Mouse (Mus musculus) heart, embryonic 12.5 days (tissue): ENCODE measurements around the gene Oit1. TPM values are rescaled to one million over a fixed set of nuclear protein-coding genes. Genes with fewer than 3 reads are reported as not detected.

Experiments
- ATAC-seq: fragments of 200-750 bp; cut with Nextera tagmentation; 2 replicates; pipeline ENCODE4 v1.8.0; 2017; ENCODE audit warnings: moderate TSS enrichment, moderate library complexity; ENCODE audit not compliant: insufficient number of reproducible peaks, low FRiP score
- H3K27ac ChIP-seq: fragments of 300-500 bp; sonication (generic); 2 replicates; pipeline ENCODE4 v1.5.1; 2016; ENCODE audit warnings: mild to moderate bottlenecking, moderate library complexity; ENCODE audit not compliant: poor library complexity, severe bottlenecking
- H3K27me3 ChIP-seq: fragments of 300-500 bp; sonication (generic); replicated peaks from 2 replicates; pipeline ENCODE4 v1.6.1; 2016; ENCODE audit warnings: mild to moderate bottlenecking, moderate library complexity
- H3K36me3 ChIP-seq: fragments of 300-500 bp; sonication (generic); 2 replicates; pipeline ENCODE4 v1.6.1; 2016; ENCODE audit warnings: mild to moderate bottlenecking, moderate library complexity
- H3K4me1 ChIP-seq: fragments of 300-500 bp; sonication (generic); replicated peaks from 2 replicates; pipeline ENCODE4 v1.6.1; 2016; ENCODE audit warnings: mild to moderate bottlenecking
- H3K4me2 ChIP-seq: fragments of 300-500 bp; sonication (generic); 2 replicates; pipeline ENCODE4 v1.6.1; 2016; ENCODE audit warnings: mild to moderate bottlenecking, moderate library complexity
- H3K4me3 ChIP-seq: fragments of 300-500 bp; sonication (generic); 2 replicates; pipeline ENCODE4 v1.5.1; 2016; ENCODE audit warnings: mild to moderate bottlenecking
- H3K9ac ChIP-seq: fragments of 300-500 bp; sonication (generic); 2 replicates; pipeline ENCODE4 v1.6.1; 2016; ENCODE audit warnings: mild to moderate bottlenecking, moderate library complexity
- H3K9me3 ChIP-seq: fragments of 300-500 bp; sonication (generic); replicated peaks from 2 replicates; pipeline ENCODE4 v1.6.1; 2016; ENCODE audit warnings: mild to moderate bottlenecking, moderate library complexity
- WGBS: fragments of 180-500 bp; shearing (Covaris S2); methylation state at CpG from one replicate; pipeline ENCODE4 v1.1.7; 2016; 5-methylcytosine and 5-hydroxymethylcytosine counted together
- polyA plus RNA-seq: library from polyadenylated mRNA; unstranded; fragments of >200 nt; fragmentation: Nextera tagmentation; extraction: Ambion mirVana; gene quantifications from 2 replicates; pipeline ENCODE4 v1.2.1, GENCODE M21; 2016

Gene Oit1
- polyA plus RNA-seq, 1 experiment from 2014 or later = not detected

DNA sequence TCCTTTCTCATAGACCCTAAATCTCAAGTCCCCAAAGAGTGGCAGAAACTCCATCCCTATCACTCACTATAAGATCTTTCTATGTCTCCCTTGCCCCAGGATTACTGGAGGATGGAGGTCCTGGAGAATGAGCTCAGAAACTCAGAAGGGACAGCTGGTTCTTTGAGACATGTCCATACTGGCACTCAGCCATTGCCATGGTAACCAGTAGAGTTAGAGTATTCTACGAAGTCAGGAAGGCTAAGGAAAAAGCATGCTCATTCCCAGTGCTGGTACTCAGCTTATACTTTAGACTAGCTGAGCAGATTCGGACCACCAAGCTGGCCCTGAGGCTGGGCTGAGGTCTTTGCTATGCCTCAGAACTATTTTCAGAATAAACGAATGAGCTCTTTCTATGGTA lies 44.0 kb downstream of the Oit1 start:
- H3K4me3 ChIP-seq = no peak overlapping the region

DNA sequence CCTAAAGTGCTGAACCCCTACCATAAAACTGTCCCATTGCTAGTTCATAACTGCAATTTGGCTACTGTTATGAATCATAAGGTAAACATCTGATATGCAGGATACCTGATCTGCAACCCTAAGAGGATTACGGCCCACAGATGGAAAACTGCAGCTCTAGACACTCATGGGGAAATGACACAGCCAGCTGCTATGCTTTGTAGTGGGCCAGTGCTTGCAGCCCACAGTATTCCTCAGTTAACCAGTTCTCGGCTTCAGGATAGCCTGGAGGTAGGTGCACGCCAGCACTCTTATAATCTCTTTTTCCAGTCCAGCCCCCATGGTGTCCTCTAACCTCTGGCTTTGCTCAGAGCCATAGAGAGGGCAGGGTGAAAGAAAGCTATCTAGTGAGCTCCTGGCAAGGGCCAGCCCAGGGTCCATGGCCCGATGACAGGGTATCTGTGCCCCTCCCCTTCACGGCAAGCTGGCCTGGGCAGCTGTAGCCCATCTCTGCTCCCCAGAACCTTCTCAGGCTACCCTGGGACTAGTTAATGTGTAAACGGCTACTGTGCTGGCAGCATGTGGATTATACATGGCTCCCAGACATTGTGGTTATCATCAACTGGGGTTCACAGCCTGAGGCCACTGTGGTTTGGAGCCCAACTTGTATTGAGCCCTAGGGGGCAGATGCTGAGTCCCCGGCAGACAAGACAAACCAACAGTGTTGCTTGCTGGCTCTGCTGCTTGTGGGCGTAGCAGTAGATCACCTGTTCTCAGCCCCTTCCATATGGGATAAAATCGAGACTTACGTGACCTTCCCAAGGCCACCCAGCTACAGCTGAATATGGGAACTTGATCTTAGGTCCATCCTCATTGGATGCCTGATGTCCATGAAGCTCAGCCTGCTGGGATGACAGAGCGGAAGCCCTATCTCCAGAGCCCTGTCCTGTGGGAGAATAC lies 46.0 kb downstream of the Oit1 start:
- Histone ChIP-seq H3K4me1 (no peaks in the 10 kb centered on the region), H3K9ac (no peak overlapping the region), H3K4me3 (no peak overlapping the region), H3K36me3 (no peaks in the 10 kb centered on the region), H3K27me3 (no peaks in the 10 kb centered on the region), H3K9me3 (peaks cover 9% of the 10 kb centered on the region), H3K4me2 (no peak overlapping the region), H3K27ac (no peak overlapping the region)
- WGBS = 83% methylated on average over 11 of the region's 11 CpGs
- ATAC-seq = no peak

More for the DNA sequence above, 44.0 kb downstream of the Oit1 start:
- ATAC-seq = no peak
- Histone ChIP-seq H3K9ac (no peak overlapping the region), H3K27ac (no peak overlapping the region), H3K4me1 (no peaks in the 10 kb centered on the region), H3K27me3 (no peaks in the 10 kb centered on the region), H3K9me3 (peaks cover 9% of the 10 kb centered on the region), H3K4me2 (no peak overlapping the region), H3K36me3 (no peaks in the 10 kb centered on the region)
- 73% methylated on average over 3 of the region's 3 CpGs for WGBS

DNA sequence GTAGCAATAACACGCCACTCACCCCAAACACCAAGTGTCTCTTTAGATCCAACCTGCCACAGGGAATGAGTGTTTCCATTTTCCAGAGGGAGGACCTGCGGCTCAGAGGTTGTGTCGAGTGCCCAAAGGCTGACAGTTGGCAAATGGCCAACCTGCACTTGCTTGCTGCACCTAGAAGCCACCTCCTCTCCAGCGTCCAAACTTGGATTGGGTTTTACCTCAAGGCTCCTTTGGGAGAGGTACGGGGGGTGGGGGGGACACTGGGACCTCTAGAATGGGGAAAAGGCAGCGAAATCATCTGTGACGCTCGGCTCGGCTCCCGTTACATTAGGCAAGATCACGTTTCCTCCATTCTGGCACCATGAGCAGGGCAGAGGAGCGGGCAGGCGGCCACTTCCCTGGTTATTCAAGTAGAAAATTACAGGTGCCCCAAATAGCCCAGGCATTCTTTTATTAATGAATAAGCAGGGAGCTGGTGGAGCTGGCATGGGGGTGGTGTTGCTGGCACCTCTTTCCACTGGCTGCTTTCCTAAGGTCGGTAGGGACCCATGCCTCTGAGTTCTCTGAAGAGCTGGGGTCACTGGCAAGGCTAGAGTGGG lies 47.1 kb downstream of the Oit1 start:
- H3K4me3 ChIP-seq = no peak overlapping the region
- H3K4me1 ChIP-seq = no peaks in the 10 kb centered on the region

DNA sequence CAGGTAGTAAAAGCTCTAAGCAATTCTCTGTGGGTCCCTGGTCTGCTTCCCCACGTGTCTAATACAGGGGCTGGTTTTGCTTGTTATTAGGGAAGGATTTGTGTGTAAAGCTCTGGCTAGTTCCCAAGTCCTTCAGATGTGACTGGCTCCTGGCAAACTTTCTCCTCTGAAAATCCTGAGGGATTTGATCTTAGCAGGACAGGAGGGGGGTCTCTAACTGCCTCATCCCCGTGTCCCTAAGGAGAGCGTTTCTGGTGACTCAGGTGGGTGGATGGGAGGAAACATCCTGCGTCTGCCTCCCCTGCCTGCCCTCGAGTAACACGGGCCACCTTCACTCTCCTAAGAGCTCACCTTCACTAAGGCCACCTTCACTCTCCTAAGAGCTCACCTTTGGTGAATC lies 48.2 kb downstream of the Oit1 start:
- no peaks in the 10 kb centered on the region for H3K4me1 ChIP-seq
- H3K27ac ChIP-seq = no peak overlapping the region
- H3K9ac ChIP-seq = no peak overlapping the region
- 60% methylated on average over 6 of the region's 6 CpGs for WGBS
- H3K27me3 ChIP-seq = no peaks in the 10 kb centered on the region
- H3K4me3 ChIP-seq = no peak overlapping the region
- no peaks in the 10 kb centered on the region for H3K9me3 ChIP-seq
- no peak overlapping the region for H3K4me2 ChIP-seq
- no peaks in the 10 kb centered on the region for H3K36me3 ChIP-seq
- no peak for ATAC-seq

More for the DNA sequence above, 47.1 kb downstream of the Oit1 start:
- Histone ChIP-seq H3K4me2 (no peak overlapping the region), H3K9me3 (no peaks in the 10 kb centered on the region), H3K9ac (no peak overlapping the region), H3K36me3 (no peaks in the 10 kb centered on the region), H3K27me3 (no peaks in the 10 kb centered on the region), H3K27ac (no peak overlapping the region)
- ATAC-seq = no peak
- WGBS = 76% methylated on average over 14 of the region's 14 CpGs

DNA sequence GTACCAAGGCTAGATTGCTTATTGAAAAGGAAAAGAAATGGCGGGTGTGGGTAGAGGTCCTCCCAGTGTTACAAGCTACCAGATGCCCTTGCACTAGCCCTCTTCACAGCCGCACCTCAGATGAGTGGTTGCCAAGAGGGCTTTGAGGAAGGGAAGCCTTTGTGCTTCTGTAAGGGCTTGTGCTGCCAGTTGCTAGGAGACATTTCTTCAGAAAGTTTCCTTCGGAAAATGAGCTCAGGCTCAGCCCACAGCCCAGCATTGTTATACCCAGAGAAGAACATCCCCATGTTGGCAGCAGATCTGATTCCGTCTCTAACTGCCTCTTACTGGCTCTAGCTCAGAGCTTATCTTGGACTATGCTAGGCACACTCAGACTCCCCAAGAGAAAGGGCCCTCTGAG lies 49.0 kb downstream of the Oit1 start:
- Histone ChIP-seq H3K4me1 (no peaks in the 10 kb centered on the region), H3K4me3 (no peak overlapping the region), H3K27ac (no peak overlapping the region), H3K4me2 (no peak overlapping the region), H3K9ac (no peak overlapping the region), H3K36me3 (no peaks in the 10 kb centered on the region), H3K27me3 (0 out of 2 replicates have a peak, but pooled peaks cover 3% of the 10 kb centered on the region), H3K9me3 (no peaks in the 10 kb centered on the region)
- 67% methylated on average over 4 of the region's 4 CpGs for WGBS
- no peak for ATAC-seq

DNA sequence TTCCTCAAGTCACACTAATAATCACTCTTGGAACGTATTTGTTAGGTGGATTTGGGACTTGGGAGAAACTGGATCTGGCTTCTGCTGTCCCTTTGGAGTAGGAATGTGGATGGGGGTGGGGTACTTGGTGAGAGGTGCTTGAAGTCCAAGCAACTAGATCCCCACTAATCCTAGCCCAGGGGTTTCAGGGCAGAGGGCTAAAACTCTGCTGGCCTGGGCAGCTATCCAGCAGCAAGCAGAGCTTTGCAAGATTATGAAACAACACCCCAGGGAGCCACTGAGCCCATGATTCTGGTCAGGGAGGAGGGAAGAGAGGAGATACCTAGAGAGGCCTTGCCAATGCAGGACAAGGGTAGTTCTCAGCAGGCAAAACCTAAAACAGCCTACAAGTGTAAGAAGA lies 51.2 kb downstream of the Oit1 start:
- WGBS = 49% methylated on average over 1 of the region's 1 CpGs
- Histone ChIP-seq H3K27me3 (0 out of 2 replicates have a peak, but pooled peaks cover 3% of the 10 kb centered on the region), H3K9ac (no peak overlapping the region), H3K36me3 (no peaks in the 10 kb centered on the region), H3K4me1 (no peaks in the 10 kb centered on the region), H3K27ac (no peak overlapping the region), H3K4me3 (no peak overlapping the region), H3K9me3 (no peaks in the 10 kb centered on the region), H3K4me2 (no peak overlapping the region)
- no peak for ATAC-seq

DNA sequence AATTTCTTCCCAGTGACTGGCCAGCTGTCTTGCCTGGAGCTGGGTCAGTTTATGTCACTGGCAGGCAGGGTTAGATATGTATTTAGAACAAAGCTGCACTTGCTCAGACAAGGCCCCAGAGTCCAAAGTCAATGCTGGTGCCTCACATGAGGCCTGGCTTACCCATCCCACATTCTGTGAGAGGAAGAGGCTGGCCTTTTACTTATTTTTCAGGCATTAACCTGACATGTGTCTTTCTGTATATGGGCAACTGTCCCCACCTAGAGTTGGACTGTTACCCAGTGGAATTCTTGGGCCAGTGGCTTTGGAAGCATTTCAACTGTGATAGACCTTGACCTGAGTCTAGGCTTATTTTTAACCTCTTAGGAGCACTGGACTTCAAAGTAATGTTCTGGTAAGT lies 51.6 kb downstream of the Oit1 start:
- Histone ChIP-seq H3K9ac (no peak overlapping the region), H3K4me3 (no peak overlapping the region), H3K36me3 (no peaks in the 10 kb centered on the region), H3K4me2 (no peak overlapping the region), H3K4me1 (no peaks in the 10 kb centered on the region), H3K27me3 (0 out of 2 replicates have a peak, but pooled peaks cover 3% of the 10 kb centered on the region), H3K27ac (no peak overlapping the region), H3K9me3 (no peaks in the 10 kb centered on the region)
- no peak for ATAC-seq

DNA sequence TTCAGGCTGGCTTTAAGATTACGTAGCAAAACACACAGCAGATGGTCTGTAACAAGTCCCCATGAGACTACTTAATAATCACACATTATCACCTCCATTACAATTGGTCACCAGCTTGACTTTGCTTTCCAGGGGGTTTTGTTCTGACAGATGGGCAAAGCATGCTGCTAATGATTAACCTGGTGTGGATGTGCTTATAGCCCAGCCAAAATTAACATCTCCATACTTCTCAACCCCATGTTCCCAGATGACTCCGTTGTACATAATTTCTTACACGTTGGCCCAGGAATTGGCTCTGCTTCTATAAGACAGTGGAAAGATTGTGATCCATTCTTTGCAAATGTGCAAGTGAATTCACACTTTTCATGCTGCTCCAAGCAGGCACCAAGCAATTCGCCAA lies 52.8 kb downstream of the Oit1 start:
- H3K4me2 ChIP-seq = no peak overlapping the region
- H3K27ac ChIP-seq = no peak overlapping the region
- H3K9me3 ChIP-seq = no peaks in the 10 kb centered on the region
- H3K9ac ChIP-seq = no peak overlapping the region
- H3K36me3 ChIP-seq = no peaks in the 10 kb centered on the region
- 65% methylated on average over 4 of the region's 4 CpGs for WGBS
- no peaks in the 10 kb centered on the region for H3K4me1 ChIP-seq
- ATAC-seq = no peak
- H3K4me3 ChIP-seq = no peak overlapping the region
- 0 out of 2 replicates have a peak, but pooled peaks cover 3% of the 10 kb centered on the region for H3K27me3 ChIP-seq

DNA sequence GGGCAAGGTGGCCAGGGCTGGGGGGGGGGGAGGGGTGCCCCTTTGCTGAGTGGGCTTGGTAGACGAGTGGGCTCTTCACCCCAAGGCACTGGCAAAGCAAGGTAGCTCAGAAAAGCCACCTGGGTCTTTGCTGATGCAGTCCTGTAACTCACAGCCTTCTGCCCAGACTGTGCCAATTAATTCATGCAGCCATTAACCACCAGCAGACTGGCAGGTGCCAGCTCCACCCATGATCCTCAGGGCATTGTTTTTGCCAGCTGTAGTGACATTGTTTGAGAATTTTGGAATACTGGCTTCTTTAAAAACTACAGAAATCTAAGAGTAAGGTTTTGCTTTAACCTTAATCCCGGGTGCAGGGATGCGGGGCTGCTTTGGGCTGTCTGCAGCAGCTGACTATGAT lies 58.0 kb downstream of the Oit1 start:
- WGBS = 84% methylated on average over 3 of the region's 3 CpGs

DNA sequence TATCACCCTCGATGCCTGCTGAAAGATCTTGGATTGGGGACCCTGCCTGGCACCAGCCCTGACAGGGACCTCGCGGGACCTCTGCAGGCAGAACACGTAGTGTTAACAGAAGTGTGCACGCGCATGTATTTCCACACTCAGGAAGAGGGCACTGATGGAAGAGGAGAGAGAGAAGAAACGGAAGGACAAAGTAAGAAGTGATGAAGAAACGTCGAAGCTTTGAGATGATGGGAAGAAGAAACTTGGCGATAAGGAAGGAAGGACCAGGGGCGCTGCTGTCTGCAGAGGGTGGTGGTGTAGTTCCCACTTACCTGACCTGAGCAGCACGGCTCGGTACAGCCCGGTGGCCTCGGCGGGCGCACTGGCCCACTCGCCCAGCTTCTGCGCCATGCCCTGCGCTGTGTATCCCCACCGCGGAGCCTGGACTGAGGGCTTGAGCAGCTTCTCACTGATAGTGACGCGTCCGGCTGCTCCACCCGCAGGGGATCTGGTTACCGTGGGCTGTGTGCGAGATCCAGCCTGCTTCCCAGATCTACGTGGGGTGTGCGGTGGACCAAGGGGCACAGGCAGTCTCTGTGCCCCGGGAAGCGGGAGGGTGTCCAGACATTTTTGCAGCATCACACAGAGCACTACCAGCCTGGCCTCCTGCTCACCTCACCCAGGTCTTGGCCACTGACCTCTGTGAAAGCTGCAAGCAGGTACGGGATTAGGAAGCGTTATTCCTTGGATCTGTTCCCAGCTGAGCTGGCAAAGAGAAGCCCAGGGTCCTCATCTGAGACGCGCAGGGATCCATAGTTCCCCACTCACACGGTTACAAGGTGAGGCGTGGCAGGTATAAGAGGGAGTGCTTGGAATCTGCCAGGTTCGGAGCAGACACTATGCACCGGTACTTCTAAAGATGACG lies 61.1 kb downstream of the Oit1 start, which contains the start of gene Fam107a:
Gene Fam107a (minus strand): TSS at position 830 of the 904 bp plus-strand sequence.
- Histone ChIP-seq H3K36me3 (no peaks in the 10 kb centered on the region), H3K27ac (no peak within 1 kb of the TSS), H3K9me3 (no peaks in the 10 kb centered on the region), H3K4me1 (peaks cover 17% of the 10 kb centered on the region), H3K4me3 (peak within 1 kb of the TSS; percentile 41), H3K9ac (peak within 1 kb of the TSS; percentile 52; the same call in 1 of the 2 replicates), H3K4me2 (peak within 1 kb of the TSS; percentile 74), H3K27me3 (peaks cover 42% of the 10 kb centered on the region)
- ATAC-seq = 0 out of 2 replicates have a peak, but pooled peaks have one; percentile 46
- WGBS = 8% methylated on average over 41 of the region's 41 CpGs

More for the DNA sequence above, 58.0 kb downstream of the Oit1 start:
- no peaks in the 10 kb centered on the region for H3K36me3 ChIP-seq
- ATAC-seq = no peak
- peaks cover 36% of the 10 kb centered on the region for H3K27me3 ChIP-seq
- H3K27ac ChIP-seq = no peak overlapping the region
- H3K4me3 ChIP-seq = no peak overlapping the region
- H3K4me2 ChIP-seq = no peak overlapping the region
- peaks cover 17% of the 10 kb centered on the region for H3K4me1 ChIP-seq
- H3K9me3 ChIP-seq = no peaks in the 10 kb centered on the region
- H3K9ac ChIP-seq = no peak overlapping the region
